Mouse (Mus musculus) midbrain, postnatal 0 days (tissue): ENCODE results near the gene Eipr1. TPM values are rescaled to one million over a fixed set of nuclear protein-coding genes. Genes with fewer than 3 reads are reported as not detected.

ENCODE experiments used
- ATAC-seq: fragments of 200-750 bp; cut with Nextera tagmentation; 2 replicates; pipeline ENCODE4 v1.8.0; 2017; ENCODE audit warnings: moderate number of reproducible peaks, mild to moderate bottlenecking, moderate TSS enrichment, moderate library complexity; ENCODE audit not compliant: low FRiP score
- DNase-seq: peaks from one replicate; pipeline ENCODE4 v3.0.0-alpha.2; 2015; ENCODE audit warnings: low spot score
- H3K27ac ChIP-seq: fragments of 300-500 bp; sonication (generic); 2 replicates; pipeline ENCODE4 v1.5.1; 2014; ENCODE audit warnings: low read depth, mild to moderate bottlenecking, low read length, mixed read lengths
- H3K27me3 ChIP-seq: fragments of 300-500 bp; sonication (generic); 2 replicates; pipeline ENCODE4 v1.6.1; 2014; ENCODE audit warnings: low read length, control low read depth, mixed read lengths; ENCODE audit not compliant: insufficient read depth
- H3K36me3 ChIP-seq: fragments of 300-500 bp; sonication (generic); 2 replicates; pipeline ENCODE4 v1.6.1; 2014; ENCODE audit warnings: low read length, control low read depth, mixed read lengths; ENCODE audit not compliant: insufficient read depth
- H3K4me1 ChIP-seq: fragments of 300-500 bp; sonication (generic); 2 replicates; pipeline ENCODE4 v1.6.1; 2014; ENCODE audit warnings: mild to moderate bottlenecking, control low read depth, antibody characterized with exemption, low read length, mixed read lengths; ENCODE audit not compliant: insufficient read depth
- H3K4me2 ChIP-seq: fragments of 300-500 bp; sonication (generic); 2 replicates; pipeline ENCODE4 v1.6.1; 2014; ENCODE audit warnings: low read depth, mild to moderate bottlenecking, low read length, mixed read lengths; ENCODE audit not compliant: poor library complexity, severe bottlenecking
- H3K4me3 ChIP-seq: fragments of 300-500 bp; sonication (generic); 2 replicates; pipeline ENCODE4 v1.5.1; 2014; ENCODE audit warnings: low read depth, mild to moderate bottlenecking, low read length, moderate library complexity
- H3K9ac ChIP-seq: fragments of 300-500 bp; sonication (generic); replicated peaks from 2 replicates; pipeline ENCODE4 v1.6.1; 2014; ENCODE audit warnings: mild to moderate bottlenecking, low read length, moderate library complexity, mixed read lengths; ENCODE audit not compliant: poor library complexity, severe bottlenecking
- H3K9me3 ChIP-seq: fragments of 300-500 bp; sonication (generic); 2 replicates; pipeline ENCODE4 v1.6.1; 2016; ENCODE audit warnings: low read length, control low read depth
- CTCF ChIP-seq: IDR thresholded peaks from 2 replicates; pipeline ENCODE4 v1.5.1; 2016; ENCODE audit warnings: antibody characterized with exemption, mild to moderate bottlenecking
- WGBS: fragments of 180-500 bp; shearing (Covaris S2); extraction: QIAGEN DNeasy Blood & Tissue Kit; methylation state at CpG from one replicate; pipeline ENCODE4 v1.1.7; 2014; 5-methylcytosine and 5-hydroxymethylcytosine counted together
- polyA plus RNA-seq: library from polyadenylated mRNA; unstranded; fragments of >200 nt; fragmentation: Nextera tagmentation; extraction: Ambion mirVana; gene quantifications from 2 replicates; pipeline ENCODE4 v1.2.1, GENCODE M21; 2015
- total RNA-seq: library from RNA; depleted of rRNA; stranded (reverse); fragments of >200 nt; gene quantifications from 2 replicates; pipeline ENCODE4 v1.2.3, GENCODE M21; 2014

Gene Eipr1
- total and polyA plus RNA-seq, 2 experiments from 2014 or later = 59.6 to 62.2 TPM

GRCm38 (mm10) chr12:28880471-28880870 lies 128.9 kb downstream of the Eipr1 start:
- Histone ChIP-seq H3K36me3 (no peaks in the 10 kb centered on the region), H3K9me3 (no peaks in the 10 kb centered on the region), H3K4me2 (no peak overlapping the region), H3K27me3 (no peaks in the 10 kb centered on the region), H3K4me1 (peaks cover 3% of the 10 kb centered on the region; the same call in 1 of the 2 replicates), H3K27ac (peak overlapping the region; percentile 75), H3K4me3 (no peak overlapping the region), H3K9ac (no peak overlapping the region)
- TF ChIP-seq CTCF = no peak
- ATAC-seq (peak; percentile 25; the same call in 1 of the 2 replicates), DNase-seq (no peak)

- H3K4me2 ChIP-seq = no peak overlapping the region
- peaks cover 2% of the 10 kb centered on the region; the same call in 1 of the 2 replicates for H3K4me1 ChIP-seq
- ATAC-seq = no peak
- H3K9me3 ChIP-seq = no peaks in the 10 kb centered on the region
- peak; percentile 63 for TF ChIP-seq CTCF
- no peak overlapping the region for H3K4me3 ChIP-seq
- DNase-seq = peak; percentile 56
- 75% methylated on average over 6 of the region's 6 CpGs for WGBS
- no peak overlapping the region for H3K27ac ChIP-seq
- H3K27me3 ChIP-seq = no peaks in the 10 kb centered on the region
- no peak overlapping the region for H3K9ac ChIP-seq
- H3K36me3 ChIP-seq = no peaks in the 10 kb centered on the region
These were observed 136.1 kb downstream of the Eipr1 start for GRCm38 (mm10) chr12:28887712-28888111.

GRCm38 (mm10) chr12:28889068-28889674 lies 137.6 kb downstream of the Eipr1 start:
- peak; percentile 42 for TF ChIP-seq CTCF
- Histone ChIP-seq H3K9ac (no peak overlapping the region), H3K36me3 (no peaks in the 10 kb centered on the region), H3K27ac (peak overlapping the region; percentile 57; the same call in 1 of the 2 replicates), H3K9me3 (no peaks in the 10 kb centered on the region), H3K4me3 (no peak overlapping the region), H3K27me3 (no peaks in the 10 kb centered on the region), H3K4me2 (no peak overlapping the region), H3K4me1 (peaks cover 2% of the 10 kb centered on the region; the same call in 1 of the 2 replicates)
- DNase-seq = peak; percentile 63
- ATAC-seq = no peak
- WGBS = 32% methylated on average over 7 of the region's 7 CpGs

DNA sequence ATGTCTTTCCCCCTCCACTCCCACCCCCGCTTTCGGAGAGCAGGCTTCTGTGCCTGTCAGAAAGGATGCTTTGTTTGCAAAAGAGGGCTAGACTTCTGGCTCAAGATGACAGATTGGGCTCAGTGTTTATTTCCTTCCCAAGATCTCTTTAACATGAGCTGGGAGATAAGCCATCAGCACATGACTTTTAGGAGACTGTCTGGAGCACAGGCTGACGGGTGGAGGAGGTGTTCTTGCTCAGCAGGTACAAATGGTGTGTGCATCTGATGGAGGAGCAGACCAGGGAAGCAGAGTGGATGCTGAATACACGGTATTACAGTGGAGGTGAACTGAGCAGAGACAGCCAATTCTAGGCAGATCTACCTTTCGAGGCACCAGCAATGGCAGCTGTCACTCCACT lies 139.9 kb downstream of the Eipr1 start:
- TF ChIP-seq CTCF = no peak
- ATAC-seq = no peak
- no peaks in the 10 kb centered on the region for H3K27me3 ChIP-seq
- H3K9me3 ChIP-seq = no peaks in the 10 kb centered on the region
- no peak overlapping the region for H3K4me2 ChIP-seq
- H3K4me3 ChIP-seq = no peak overlapping the region
- H3K4me1 ChIP-seq = peaks cover 2% of the 10 kb centered on the region; the same call in 1 of the 2 replicates
- 45% methylated on average over 5 of the region's 5 CpGs for WGBS
- H3K9ac ChIP-seq = no peak overlapping the region
- no peaks in the 10 kb centered on the region for H3K36me3 ChIP-seq
- no peak for DNase-seq
- 0 out of 2 replicates have a peak overlapping the region, but pooled peaks have one; percentile 43 for H3K27ac ChIP-seq

DNA sequence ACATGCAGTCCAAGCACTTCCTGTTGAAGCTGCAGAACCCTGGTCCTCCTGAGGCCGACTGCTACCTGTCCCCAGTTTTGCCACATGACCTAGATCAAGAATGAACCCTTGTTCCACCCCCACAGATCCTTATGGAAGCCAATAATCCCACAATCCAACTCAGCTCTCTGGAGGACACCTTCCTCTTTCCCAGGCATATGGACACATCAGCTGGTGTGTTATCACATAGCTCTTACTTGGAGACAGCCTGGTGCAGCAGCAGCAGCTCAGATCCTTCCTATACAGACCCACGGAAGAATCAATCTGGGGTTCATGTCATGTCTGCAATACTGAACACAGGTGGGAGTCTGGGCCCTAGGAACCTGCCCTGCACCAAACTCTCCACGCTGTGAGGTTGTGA lies 145.0 kb downstream of the Eipr1 start:
- H3K9me3 ChIP-seq = no peaks in the 10 kb centered on the region
- H3K4me2 ChIP-seq = no peak overlapping the region
- 87% methylated on average over 3 of the region's 3 CpGs for WGBS
- H3K36me3 ChIP-seq = no peaks in the 10 kb centered on the region
- ATAC-seq = no peak
- TF ChIP-seq CTCF = no peak
- H3K27me3 ChIP-seq = no peaks in the 10 kb centered on the region
- no peak overlapping the region for H3K4me3 ChIP-seq
- H3K27ac ChIP-seq = no peak overlapping the region
- no peaks in the 10 kb centered on the region for H3K4me1 ChIP-seq
- no peak overlapping the region for H3K9ac ChIP-seq
- no peak for DNase-seq

- DNase-seq = no peak
- Histone ChIP-seq H3K4me2 (no peak overlapping the region), H3K4me1 (no peaks in the 10 kb centered on the region), H3K36me3 (no peaks in the 10 kb centered on the region), H3K4me3 (no peak overlapping the region), H3K9me3 (no peaks in the 10 kb centered on the region), H3K27me3 (no peaks in the 10 kb centered on the region), H3K27ac (no peak overlapping the region), H3K9ac (no peak overlapping the region)
- no peak for ATAC-seq
- no peak for TF ChIP-seq CTCF
- WGBS = 94% methylated on average over 6 of the region's 6 CpGs
These were observed 146.7 kb downstream of the Eipr1 start for GRCm38 (mm10) chr12:28898307-28898706.
